Mouse (Mus musculus) CH12.LX (cell line): ENCODE results near the gene Lrrc26. TPM values are rescaled to one million over a fixed set of nuclear protein-coding genes. Genes with fewer than 3 reads are reported as not detected.

ENCODE experiments used
- DNase-seq: peaks from one replicate; pipeline ENCODE4 v3.0.0-alpha.2; 2013; ENCODE audit errors: extremely low read depth
- H3K27ac ChIP-seq: 2 replicates; pipeline ENCODE4 v1.5.1; 2012; ENCODE audit warnings: low read depth, mild to moderate bottlenecking, control low read depth, moderate library complexity; ENCODE audit not compliant: insufficient read depth
- H3K27me3 ChIP-seq: replicated peaks from 2 replicates; pipeline ENCODE3; 2012; ENCODE audit warnings: inconsistent platforms
- H3K36me3 ChIP-seq, 2 experiments: replicated peaks in 1 of 2; 2 replicates each; pipeline versions ENCODE3 to v1.6.1; 2012; ENCODE audit warnings: inconsistent platforms in 1 of 2, low read length in 1 of 2, mild to moderate bottlenecking in 1 of 2, mixed read lengths in 1 of 2, moderate library complexity in 1 of 2; ENCODE audit not compliant: control insufficient read depth in 1 of 2, insufficient read depth in 1 of 2
- H3K4me1 ChIP-seq, 2 experiments: 2 replicates each; pipeline ENCODE4 v1.6.1; 2012; ENCODE audit warnings: inconsistent platforms in 1 of 2, moderate library complexity in 1 of 2; ENCODE audit not compliant: insufficient read depth in 2 of 2, control insufficient read depth in 1 of 2
- H3K4me2 ChIP-seq: 2 replicates; pipeline ENCODE4 v1.6.1; 2012; ENCODE audit warnings: low read depth, mild to moderate bottlenecking, control low read depth; ENCODE audit not compliant: poor library complexity, insufficient read depth, severe bottlenecking
- H3K4me3 ChIP-seq, 3 experiments: fragments of 150-350 bp in 1 of 3; sonication (generic) in 1 of 3; replicated peaks in 1 of 3; 2 replicates each; pipeline versions ENCODE3 to v1.5.1; 2011 to 2012; ENCODE audit warnings: low read depth in 2 of 3, low read length in 2 of 3, mild to moderate bottlenecking in 2 of 3, moderate library complexity in 2 of 3, control low read depth in 1 of 3, improper control_type of control experiment in 1 of 3, inconsistent platforms in 1 of 3, mixed read lengths in 1 of 3; ENCODE audit not compliant: poor library complexity in 1 of 3
- H3K79me2 ChIP-seq: replicated peaks from 2 replicates; pipeline ENCODE4 v1.6.1; 2012; ENCODE audit warnings: mild to moderate bottlenecking, moderate library complexity; ENCODE audit not compliant: control insufficient read depth, poor library complexity, insufficient read depth, severe bottlenecking; ENCODE audit errors: extremely low read depth
- H3K9ac ChIP-seq: 2 replicates; pipeline ENCODE4 v1.6.1; 2012; ENCODE audit warnings: low read depth, mild to moderate bottlenecking, control low read depth, moderate library complexity; ENCODE audit not compliant: insufficient read depth
- H3K9me3 ChIP-seq: replicated peaks from 2 replicates; pipeline ENCODE3; 2012; ENCODE audit warnings: low read length, inconsistent platforms, mixed read lengths
- BHLHE40 ChIP-seq: IDR thresholded peaks from 2 replicates; pipeline ENCODE4 v1.6.1; 2011; ENCODE audit warnings: mild to moderate bottlenecking, low read depth, low read length, improper control_type of control experiment
- ELF1 ChIP-seq: IDR thresholded peaks from 2 replicates; pipeline ENCODE4 v1.6.1; 2014; ENCODE audit warnings: low read depth, mild to moderate bottlenecking, inconsistent platforms, low read length, improper control_type of control experiment
- EP300 ChIP-seq: IDR thresholded peaks from 2 replicates; pipeline ENCODE4 v1.6.1; 2011; ENCODE audit warnings: low read length, improper control_type of control experiment
- IRF4 ChIP-seq: IDR thresholded peaks from 2 replicates; pipeline ENCODE4 v1.6.1; 2014; ENCODE audit warnings: low read depth, mild to moderate bottlenecking, inconsistent platforms, low read length, improper control_type of control experiment
- JUN ChIP-seq: IDR thresholded peaks from 2 replicates; pipeline ENCODE4 v1.6.1; 2011; ENCODE audit warnings: low read depth, mild to moderate bottlenecking, low read length, improper control_type of control experiment, moderate library complexity; ENCODE audit not compliant: insufficient read depth
- JUND ChIP-seq: conservative IDR thresholded peaks from 2 replicates; pipeline ENCODE4 v1.6.1; 2011; ENCODE audit warnings: low read depth, low read length, improper control_type of control experiment
- KAT2A ChIP-seq: IDR thresholded peaks from 2 replicates; pipeline ENCODE4 v1.6.1; 2012; ENCODE audit warnings: low read length, improper control_type of control experiment, inconsistent platforms; ENCODE audit not compliant: insufficient replicate concordance
- MAX ChIP-seq: IDR thresholded peaks from 2 replicates; pipeline ENCODE4 v1.6.1; 2011; ENCODE audit warnings: low read length, improper control_type of control experiment
- MAZ ChIP-seq: IDR thresholded peaks from 2 replicates; pipeline ENCODE4 v1.6.1; 2012; ENCODE audit warnings: low read depth, mild to moderate bottlenecking, inconsistent platforms, low read length, improper control_type of control experiment, moderate library complexity
- MEF2A ChIP-seq: IDR thresholded peaks from 2 replicates; pipeline ENCODE4 v1.6.1; 2014; ENCODE audit warnings: low read depth, mild to moderate bottlenecking, inconsistent platforms, low read length, improper control_type of control experiment, borderline replicate concordance
- MXI1 ChIP-seq: IDR thresholded peaks from 2 replicates; pipeline ENCODE4 v1.6.1; 2011; ENCODE audit warnings: mild to moderate bottlenecking, low read depth, low read length, improper control_type of control experiment
- MYC ChIP-seq: IDR thresholded peaks from 2 replicates; pipeline ENCODE4 v1.6.1; 2011; ENCODE audit warnings: low read depth, mild to moderate bottlenecking, improper control_type of control experiment, low read length
- RAD21 ChIP-seq: IDR thresholded peaks from 2 replicates; pipeline ENCODE4 v1.6.1; 2011; ENCODE audit warnings: low read depth, mild to moderate bottlenecking, low read length, improper control_type of control experiment, moderate library complexity
- SMC3 ChIP-seq: IDR thresholded peaks from 2 replicates; pipeline ENCODE4 v1.6.1; 2011; ENCODE audit warnings: low read depth, low read length, improper control_type of control experiment
- TBP ChIP-seq: conservative IDR thresholded peaks from 2 replicates; pipeline ENCODE4 v1.6.1; 2011; ENCODE audit warnings: low read depth, low read length, improper control_type of control experiment
- UBTF ChIP-seq: IDR thresholded peaks from 2 replicates; pipeline ENCODE4 v1.6.1; 2012; ENCODE audit warnings: low read depth, mild to moderate bottlenecking, inconsistent platforms, low read length, improper control_type of control experiment, moderate library complexity
- USF1 ChIP-seq: IDR thresholded peaks from 2 replicates; pipeline ENCODE4 v1.6.1; 2014; ENCODE audit warnings: low read depth, mild to moderate bottlenecking, inconsistent platforms, low read length, improper control_type of control experiment
- ZC3H11A ChIP-seq: IDR thresholded peaks from 2 replicates; pipeline ENCODE4 v1.6.1; 2012; ENCODE audit warnings: low read depth, mild to moderate bottlenecking, inconsistent platforms, low read length, improper control_type of control experiment
- dilution Hi-C: fragments of 300-500 bp; cut with MboI; formaldehyde crosslinking; loops from 2 replicates; pipeline ENCODE4 v1.14.3; 2020; ENCODE audit warnings: low sequenced_read_pairs; ENCODE audit not compliant: extremely low pct_unique_long_range_greater_than_20kb, extremely low pct_ligation_motif_present
- in situ Hi-C: fragments of 300-500 bp; cut with MboI; formaldehyde crosslinking; loops from 3 replicates; pipeline ENCODE4 v1.14.3; 2019; ENCODE audit warnings: low sequenced_read_pairs, low pct_ligation_motif_present, low pct_unique_long_range_greater_than_20kb, mixed read lengths
- polyA plus RNA-seq: library from polyadenylated mRNA; unstranded; fragments of >175 nt; gene quantifications from 2 replicates; pipeline ENCODE4 v1.2.1, GENCODE M21; 2012; ENCODE audit warnings: low read depth; ENCODE audit not compliant: insufficient read length
- total RNA-seq, 2 experiments: library from RNA; depleted of rRNA; stranded (reverse); fragments of 300-350 nt in 1 of 2; fragments of >200 nt in 1 of 2; gene quantifications; 2 replicates each; pipeline ENCODE4 v1.2.3; 2012 to 2014

Lrrc26 gene
- total and polyA plus RNA-seq, 3 experiments: not detected

DNA sequence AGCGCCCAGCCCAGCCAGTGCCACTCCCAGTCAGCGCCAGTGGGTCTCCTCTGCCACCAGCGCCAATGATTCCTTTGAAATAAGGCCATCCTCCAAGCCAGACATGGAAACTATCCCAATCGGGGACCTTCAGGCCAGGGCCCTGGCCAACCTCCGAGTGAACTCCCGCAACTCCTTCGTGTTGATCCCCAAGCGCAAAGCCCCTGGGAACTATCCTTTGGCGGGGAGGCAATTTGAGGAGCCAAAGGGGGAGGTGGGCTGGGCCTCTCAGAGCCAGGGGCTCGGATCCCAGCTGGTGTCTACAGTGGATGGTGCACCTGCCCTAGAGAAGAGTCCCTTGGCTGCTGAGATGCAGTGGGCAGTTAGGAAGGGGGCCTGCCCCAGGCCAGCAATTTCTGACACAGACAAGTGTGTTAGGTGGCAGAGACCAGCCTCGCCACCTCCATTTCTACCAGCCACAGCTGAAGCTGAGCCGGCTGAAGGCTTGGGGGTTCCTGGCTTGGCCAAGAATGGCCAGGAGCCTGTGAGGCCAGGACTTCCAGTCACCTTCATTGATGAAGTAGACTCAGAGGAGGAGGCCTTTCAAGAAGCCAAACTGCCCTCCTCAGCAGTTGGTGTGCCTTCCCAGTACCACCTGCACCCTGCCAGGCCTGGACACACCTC, 26.0 kb upstream of the Lrrc26 start:
- TF ChIP-seq EP300: no peak
- TF ChIP-seq RAD21: no peak
- no peak for TF ChIP-seq ELF1
- no peak for TF ChIP-seq JUND
- TF ChIP-seq, all 38 proteins: peak for 0
- H3K9me3 ChIP-seq: no peaks in the 10 kb centered on the region
- H3K27me3 ChIP-seq: no peaks in the 10 kb centered on the region
- in situ Hi-C loops (no loop called here), dilution Hi-C loops (no loop called here)
- H3K79me2 ChIP-seq: peaks cover 5% of the 10 kb centered on the region; the same call in 1 of the 2 replicates
- H3K4me1 ChIP-seq: peaks cover 23 to 60% of the 10 kb centered on the region in 2 experiments
- peak overlapping the region; percentile 72; the same call in 1 of the 2 replicates for H3K9ac ChIP-seq
- H3K36me3 ChIP-seq: peaks cover 0 to 16% of the 10 kb centered on the region in 2 experiments
- no peak for DNase-seq
- H3K4me3 ChIP-seq: peak overlapping the region; percentile 80 to 86 (median 83)
- peak overlapping the region; percentile 48 for H3K4me2 ChIP-seq
- H3K27ac ChIP-seq: no peak overlapping the region

DNA sequence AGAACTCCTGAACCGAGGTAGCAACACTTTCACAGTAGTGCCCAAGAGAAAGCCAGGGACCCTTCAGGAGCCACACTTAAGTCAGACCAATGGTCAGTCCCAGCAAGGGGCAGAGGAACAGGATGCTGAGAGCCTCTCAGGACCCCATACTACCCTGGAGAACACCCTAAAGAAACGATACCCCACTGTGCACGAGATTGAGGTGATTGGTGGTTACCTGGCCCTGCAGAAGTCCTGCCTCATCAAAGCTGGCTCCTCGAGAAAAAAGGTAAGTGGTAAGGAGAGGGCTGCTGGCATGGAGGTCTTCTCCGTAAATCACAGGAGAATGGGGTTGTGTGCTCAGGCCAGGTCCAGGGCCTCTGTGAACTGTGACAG, 25.4 kb upstream of the Lrrc26 start:
- in situ Hi-C loops: no loop called here
- Histone ChIP-seq H3K9ac (no peak overlapping the region), H3K27ac (no peak overlapping the region), H3K36me3 (peaks cover 5 to 22% of the 10 kb centered on the region in 2 experiments), H3K4me1 (peaks cover 23 to 63% of the 10 kb centered on the region in 2 experiments), H3K4me2 (peak overlapping the region; percentile 48), H3K9me3 (no peaks in the 10 kb centered on the region), H3K4me3 (peak overlapping the region; percentile 16 to 86 (median 80)), H3K27me3 (no peaks in the 10 kb centered on the region), H3K79me2 (peaks cover 5% of the 10 kb centered on the region; the same call in 1 of the 2 replicates)
- no peak for TF ChIP-seq ELF1
- dilution Hi-C loops: no loop called here
- DNase-seq: no peak

- H3K9ac ChIP-seq: no peak overlapping the region
Measured at GRCm38 (mm10) chr2:25264851-25265250, 24.9 kb upstream of the Lrrc26 start.

More at GRCm38 (mm10) chr2:25264851-25265250, 24.9 kb upstream of the Lrrc26 start:
- no peak for DNase-seq
- TF ChIP-seq MAX (no peak), SMC3 (no peak), MAZ (no peak), JUN (no peak), MXI1 (no peak), MYC (no peak), ELF1 (no peak), ZC3H11A (no peak), MEF2A (no peak), JUND (no peak), BHLHE40 (no peak), UBTF (no peak), KAT2A (no peak), TBP (no peak), USF1 (no peak), IRF4 (no peak)
- Histone ChIP-seq H3K79me2 (peaks cover 5% of the 10 kb centered on the region; the same call in 1 of the 2 replicates), H3K36me3 (peaks cover 8 to 27% of the 10 kb centered on the region in 2 experiments), H3K4me2 (peak overlapping the region; percentile 48), H3K27me3 (no peaks in the 10 kb centered on the region), H3K4me3 (peak overlapping the region in 1 of 3 experiments; percentile 2), H3K27ac (no peak overlapping the region), H3K9me3 (no peaks in the 10 kb centered on the region), H3K4me1 (peaks cover 23 to 64% of the 10 kb centered on the region in 2 experiments)
- dilution Hi-C loops: no loop called here
- in situ Hi-C loops: no loop called here
